Mouse (Mus musculus): Measurements from ENCODE around the gene Ust. TPM values are rescaled to one million over a fixed set of nuclear protein-coding genes. Genes with fewer than 3 reads are reported as not detected.
A peak's percentile ranks its signal among the peaks of the same experiment; 100 is the strongest.

Ust gene
- polyA plus RNA-seq, 1 experiment from 2014 or later: 4.6 TPM

- 96% methylated on average over 7 of the region's 7 CpGs for WGBS
- ATAC-seq (replicated peaks; ENCODE audit: insufficient number of reproducible peaks, low FRiP score, low TSS enrichment, low read depth) (no peak), DNase-seq (ENCODE audit: low spot score) (no peak)
- Histone ChIP-seq H3K27me3 (ENCODE audit: control insufficient read depth, insufficient read depth, low read length) (no peaks in the 10 kb centered on the region), H3K36me3 (replicated peaks; ENCODE audit: control insufficient read depth, insufficient read depth, low read depth, low read length) (no peaks in the 10 kb centered on the region), H3K4me3 (ENCODE audit: low read depth, low read length) (no peak overlapping the region), H3K9ac (replicated peaks; ENCODE audit: low read length) (no peak overlapping the region), H3K4me2 (ENCODE audit: low read depth, low read length) (no peak overlapping the region), H3K27ac (replicated peaks; ENCODE audit: low read depth, low read length) (no peak overlapping the region), H3K4me1 (ENCODE audit: control insufficient read depth, insufficient read depth, low read length) (no peaks in the 10 kb centered on the region), H3K9me3 (replicated peaks; ENCODE audit: control insufficient read depth, low read length) (no peaks in the 10 kb centered on the region)
Measured at GRCm38 (mm10) chr10:8415036-8415435, 103.6 kb downstream of the Ust start.

- no peak overlapping the region for H3K9ac ChIP-seq (replicated peaks; ENCODE audit: low read length)
- 87% methylated on average over 4 of the region's 4 CpGs for WGBS
- ATAC-seq (replicated peaks; ENCODE audit: insufficient number of reproducible peaks, low FRiP score, low TSS enrichment, low read depth) (no peak), DNase-seq (ENCODE audit: low spot score) (no peak)
- H3K9me3 ChIP-seq (replicated peaks; ENCODE audit: control insufficient read depth, low read length): no peaks in the 10 kb centered on the region
- no peak overlapping the region for H3K27ac ChIP-seq (replicated peaks; ENCODE audit: low read depth, low read length)
- no peaks in the 10 kb centered on the region for H3K36me3 ChIP-seq (replicated peaks; ENCODE audit: control insufficient read depth, insufficient read depth, low read depth, low read length)
- no peaks in the 10 kb centered on the region for H3K27me3 ChIP-seq (ENCODE audit: control insufficient read depth, insufficient read depth, low read length)
- H3K4me1 ChIP-seq (ENCODE audit: control insufficient read depth, insufficient read depth, low read length): no peaks in the 10 kb centered on the region
- H3K4me2 ChIP-seq (ENCODE audit: low read depth, low read length): no peak overlapping the region
- no peak overlapping the region for H3K4me3 ChIP-seq (ENCODE audit: low read depth, low read length)
Measured at GRCm38 (mm10) chr10:8405141-8405540, 113.5 kb downstream of the Ust start.

GRCm38 (mm10) chr10:8392226-8392625 is 126.4 kb downstream of the Ust start:
- Histone ChIP-seq H3K27me3 (ENCODE audit: control insufficient read depth, insufficient read depth, low read length) (no peaks in the 10 kb centered on the region), H3K9ac (replicated peaks; ENCODE audit: low read length) (no peak overlapping the region)

GRCm38 (mm10) chr10:8391264-8391748 is 127.3 kb downstream of the Ust start:
- WGBS: 54% methylated on average over 4 of the region's 4 CpGs
- H3K36me3 ChIP-seq (replicated peaks; ENCODE audit: control insufficient read depth, insufficient read depth, low read depth, low read length): no peaks in the 10 kb centered on the region
- peak; percentile 24 for DNase-seq (ENCODE audit: low spot score)
- no peak for ATAC-seq (replicated peaks; ENCODE audit: insufficient number of reproducible peaks, low FRiP score, low TSS enrichment, low read depth)
- no peak overlapping the region for H3K4me2 ChIP-seq (ENCODE audit: low read depth, low read length)
- H3K4me1 ChIP-seq (ENCODE audit: control insufficient read depth, insufficient read depth, low read length): no peaks in the 10 kb centered on the region
- no peaks in the 10 kb centered on the region for H3K27me3 ChIP-seq (ENCODE audit: control insufficient read depth, insufficient read depth, low read length)
- H3K9ac ChIP-seq (replicated peaks; ENCODE audit: low read length): no peak overlapping the region
- H3K4me3 ChIP-seq (ENCODE audit: low read depth, low read length): no peak overlapping the region
- H3K27ac ChIP-seq (replicated peaks; ENCODE audit: low read depth, low read length): no peak overlapping the region
- no peaks in the 10 kb centered on the region for H3K9me3 ChIP-seq (replicated peaks; ENCODE audit: control insufficient read depth, low read length)

More at GRCm38 (mm10) chr10:8392226-8392625, 126.4 kb downstream of the Ust start:
- Histone ChIP-seq H3K4me2 (ENCODE audit: low read depth, low read length) (no peak overlapping the region), H3K36me3 (replicated peaks; ENCODE audit: control insufficient read depth, insufficient read depth, low read depth, low read length) (no peaks in the 10 kb centered on the region), H3K4me3 (ENCODE audit: low read depth, low read length) (no peak overlapping the region), H3K27ac (replicated peaks; ENCODE audit: low read depth, low read length) (no peak overlapping the region), H3K9me3 (replicated peaks; ENCODE audit: control insufficient read depth, low read length) (no peaks in the 10 kb centered on the region), H3K4me1 (ENCODE audit: control insufficient read depth, insufficient read depth, low read length) (no peaks in the 10 kb centered on the region)
- no peak for DNase-seq (ENCODE audit: low spot score)
- no peak for ATAC-seq (replicated peaks; ENCODE audit: insufficient number of reproducible peaks, low FRiP score, low TSS enrichment, low read depth)
- 91% methylated on average over 2 of the region's 2 CpGs for WGBS

- Histone ChIP-seq H3K4me3 (ENCODE audit: low read depth, low read length) (no peak overlapping the region), H3K4me1 (ENCODE audit: control insufficient read depth, insufficient read depth, low read length) (no peaks in the 10 kb centered on the region), H3K9ac (replicated peaks; ENCODE audit: low read length) (no peak overlapping the region), H3K9me3 (replicated peaks; ENCODE audit: control insufficient read depth, low read length) (no peaks in the 10 kb centered on the region), H3K4me2 (ENCODE audit: low read depth, low read length) (no peak overlapping the region), H3K36me3 (replicated peaks; ENCODE audit: control insufficient read depth, insufficient read depth, low read depth, low read length) (no peaks in the 10 kb centered on the region), H3K27ac (replicated peaks; ENCODE audit: low read depth, low read length) (no peak overlapping the region), H3K27me3 (ENCODE audit: control insufficient read depth, insufficient read depth, low read length) (no peaks in the 10 kb centered on the region)
- ATAC-seq (replicated peaks; ENCODE audit: insufficient number of reproducible peaks, low FRiP score, low TSS enrichment, low read depth): no peak
- WGBS: 79% methylated on average over 7 of the region's 7 CpGs
- no peak for DNase-seq (ENCODE audit: low spot score)
Measured at GRCm38 (mm10) chr10:8388239-8388638, 130.4 kb downstream of the Ust start.

- Histone ChIP-seq H3K4me2 (ENCODE audit: low read depth, low read length) (no peak overlapping the region), H3K9me3 (replicated peaks; ENCODE audit: control insufficient read depth, low read length) (no peaks in the 10 kb centered on the region), H3K4me3 (ENCODE audit: low read depth, low read length) (no peak overlapping the region), H3K27me3 (ENCODE audit: control insufficient read depth, insufficient read depth, low read length) (no peaks in the 10 kb centered on the region), H3K27ac (replicated peaks; ENCODE audit: low read depth, low read length) (no peak overlapping the region), H3K36me3 (replicated peaks; ENCODE audit: control insufficient read depth, insufficient read depth, low read depth, low read length) (no peaks in the 10 kb centered on the region), H3K4me1 (ENCODE audit: control insufficient read depth, insufficient read depth, low read length) (no peaks in the 10 kb centered on the region), H3K9ac (replicated peaks; ENCODE audit: low read length) (no peak overlapping the region)
- DNase-seq (ENCODE audit: low spot score): no peak
- WGBS: 80% methylated on average over 10 of the region's 10 CpGs
- no peak for ATAC-seq (replicated peaks; ENCODE audit: insufficient number of reproducible peaks, low FRiP score, low TSS enrichment, low read depth)
Measured at GRCm38 (mm10) chr10:8369894-8370500, 148.6 kb downstream of the Ust start.

GRCm38 (mm10) chr10:8365816-8366215 is 152.8 kb downstream of the Ust start:
- Histone ChIP-seq H3K27ac (replicated peaks; ENCODE audit: low read depth, low read length) (no peak overlapping the region), H3K9ac (replicated peaks; ENCODE audit: low read length) (no peak overlapping the region), H3K4me1 (ENCODE audit: control insufficient read depth, insufficient read depth, low read length) (no peaks in the 10 kb centered on the region), H3K27me3 (ENCODE audit: control insufficient read depth, insufficient read depth, low read length) (no peaks in the 10 kb centered on the region), H3K36me3 (replicated peaks; ENCODE audit: control insufficient read depth, insufficient read depth, low read depth, low read length) (no peaks in the 10 kb centered on the region), H3K4me3 (ENCODE audit: low read depth, low read length) (no peak overlapping the region), H3K9me3 (replicated peaks; ENCODE audit: control insufficient read depth, low read length) (no peaks in the 10 kb centered on the region), H3K4me2 (ENCODE audit: low read depth, low read length) (no peak overlapping the region)
- ATAC-seq (replicated peaks; ENCODE audit: insufficient number of reproducible peaks, low FRiP score, low TSS enrichment, low read depth): no peak
- DNase-seq (ENCODE audit: low spot score): no peak
- 40% methylated on average over 1 of the region's 1 CpGs for WGBS

- Histone ChIP-seq H3K4me3 (ENCODE audit: low read depth, low read length) (no peak overlapping the region), H3K9ac (replicated peaks; ENCODE audit: low read length) (no peak overlapping the region), H3K36me3 (replicated peaks; ENCODE audit: control insufficient read depth, insufficient read depth, low read depth, low read length) (no peaks in the 10 kb centered on the region), H3K27ac (replicated peaks; ENCODE audit: low read depth, low read length) (no peak overlapping the region), H3K27me3 (ENCODE audit: control insufficient read depth, insufficient read depth, low read length) (no peaks in the 10 kb centered on the region), H3K9me3 (replicated peaks; ENCODE audit: control insufficient read depth, low read length) (no peaks in the 10 kb centered on the region), H3K4me2 (ENCODE audit: low read depth, low read length) (no peak overlapping the region), H3K4me1 (ENCODE audit: control insufficient read depth, insufficient read depth, low read length) (no peaks in the 10 kb centered on the region)
- WGBS: 48% methylated on average over 3 of the region's 3 CpGs
- DNase-seq (ENCODE audit: low spot score): no peak
- ATAC-seq (replicated peaks; ENCODE audit: insufficient number of reproducible peaks, low FRiP score, low TSS enrichment, low read depth): no peak
Measured at GRCm38 (mm10) chr10:8364182-8364581, 154.4 kb downstream of the Ust start.
